Mouse (Mus musculus) heart, embryonic 14.5 days (tissue): ENCODE measurements around the gene Vps16. TPM values are rescaled to one million over a fixed set of nuclear protein-coding genes. Genes with fewer than 3 reads are reported as not detected.

ENCODE experiments used
- ATAC-seq: fragments of 200-750 bp; cut with Nextera tagmentation; 2 replicates; pipeline ENCODE4 v1.8.0; 2017; ENCODE audit warnings: low read depth, moderate TSS enrichment; ENCODE audit not compliant: insufficient number of reproducible peaks, insufficient read depth, low FRiP score
- H3K27ac ChIP-seq, 2 experiments: fragments of 200-500 bp in 1 of 2; fragments of 300-500 bp in 1 of 2; sonication (generic) in 1 of 2; replicated peaks in 1 of 2; 2 replicates each; pipeline ENCODE4 v1.5.1; 2012 to 2014; ENCODE audit warnings: low read depth in 2 of 2, low read length in 2 of 2, control low read depth in 1 of 2, mild to moderate bottlenecking in 1 of 2, mixed read lengths in 1 of 2; ENCODE audit not compliant: control insufficient read depth in 1 of 2, insufficient read depth in 1 of 2
- H3K27me3 ChIP-seq: fragments of 300-500 bp; sonication (generic); 2 replicates; pipeline ENCODE4 v1.6.1; 2014; ENCODE audit warnings: mild to moderate bottlenecking, low read length, control low read depth; ENCODE audit not compliant: control insufficient read depth, insufficient read depth
- H3K36me3 ChIP-seq: fragments of 300-500 bp; sonication (generic); 2 replicates; pipeline ENCODE4 v1.6.1; 2014; ENCODE audit warnings: mild to moderate bottlenecking, control low read depth, low read length, mixed read lengths; ENCODE audit not compliant: control insufficient read depth, insufficient read depth
- H3K4me1 ChIP-seq, 2 experiments: fragments of 200-500 bp in 1 of 2; fragments of 300-500 bp in 1 of 2; sonication (generic) in 1 of 2; 2 replicates each; pipeline ENCODE4 v1.6.1; 2012 to 2014; ENCODE audit warnings: low read length in 2 of 2, control low read depth in 1 of 2, mixed read lengths in 1 of 2; ENCODE audit not compliant: control insufficient read depth in 2 of 2, insufficient read depth in 2 of 2
- H3K4me2 ChIP-seq: fragments of 300-500 bp; sonication (generic); 2 replicates; pipeline ENCODE4 v1.6.1; 2014; ENCODE audit warnings: mild to moderate bottlenecking, low read length
- H3K4me3 ChIP-seq, 2 experiments: fragments of 200-500 bp in 1 of 2; fragments of 300-500 bp in 1 of 2; sonication (generic) in 1 of 2; 2 replicates each; pipeline ENCODE4 v1.5.1; 2012 to 2014; ENCODE audit warnings: low read length in 2 of 2, mild to moderate bottlenecking in 2 of 2, control low read depth in 1 of 2, low read depth in 1 of 2, moderate library complexity in 1 of 2; ENCODE audit not compliant: control insufficient read depth in 1 of 2, insufficient read depth in 1 of 2
- H3K9ac ChIP-seq: fragments of 300-500 bp; sonication (generic); 2 replicates; pipeline ENCODE4 v1.6.1; 2014; ENCODE audit warnings: mild to moderate bottlenecking, low read length
- H3K9me3 ChIP-seq: fragments of 300-500 bp; sonication (generic); 2 replicates; pipeline ENCODE4 v1.6.1; 2016; ENCODE audit warnings: low read length, control low read depth; ENCODE audit not compliant: control insufficient read depth
- WGBS: fragments of 180-500 bp; shearing (Covaris S2); extraction: QIAGEN DNeasy Blood & Tissue Kit; methylation state at CpG from one replicate; pipeline ENCODE4 v1.1.7; 2014; 5-methylcytosine and 5-hydroxymethylcytosine counted together
- polyA plus RNA-seq: library from polyadenylated mRNA; unstranded; fragments of >200 nt; fragmentation: Nextera tagmentation; extraction: Ambion mirVana; gene quantifications from 2 replicates; pipeline ENCODE4 v1.2.1, GENCODE M21; 2014

Gene Vps16
- polyA plus RNA-seq, 1 experiment from 2014 or later, result 43.8 TPM

GRCm38 (mm10) chr2:130392836-130393235 is 31.3 kb upstream of the Vps16 start:
- Histone ChIP-seq H3K36me3 (0 out of 2 replicates have a peak, but pooled peaks cover 11% of the 10 kb centered on the region), H3K4me2 (no peak overlapping the region), H3K4me1 (peaks cover 2 to 7% of the 10 kb centered on the region in 2 experiments; a peak in 2 of 4 replicates), H3K27ac (no peak overlapping the region), H3K4me3 (no peak overlapping the region), H3K9me3 (no peaks in the 10 kb centered on the region), H3K27me3 (0 out of 2 replicates have a peak, but pooled peaks cover 5% of the 10 kb centered on the region), H3K9ac (no peak overlapping the region)
- no peak for ATAC-seq
- 86% methylated on average over 3 of the region's 3 CpGs for WGBS

- 85% methylated on average over 11 of the region's 11 CpGs for WGBS
- Histone ChIP-seq H3K9ac (no peak overlapping the region), H3K27ac (no peak overlapping the region), H3K36me3 (0 out of 2 replicates have a peak, but pooled peaks cover 11% of the 10 kb centered on the region), H3K4me2 (no peak overlapping the region), H3K27me3 (0 out of 2 replicates have a peak, but pooled peaks cover 14% of the 10 kb centered on the region), H3K4me3 (no peak overlapping the region), H3K9me3 (no peaks in the 10 kb centered on the region), H3K4me1 (peaks cover 6 to 7% of the 10 kb centered on the region in 2 experiments; a peak in 2 of 4 replicates)
- no peak for ATAC-seq
Measured at GRCm38 (mm10) chr2:130395696-130396095, 28.4 kb upstream of the Vps16 start.

GRCm38 (mm10) chr2:130397186-130397985 is 26.8 kb upstream of the Vps16 start, which contains the start of gene Cpxm1:
Gene Cpxm1 (minus strand): TSS chr2:130397574.
- H3K4me3 ChIP-seq, result peak within 1 kb of the TSS; percentile 65 to 69
- H3K27ac ChIP-seq, result peak within 1 kb of the TSS in 1 of 2 experiments; percentile 33; a peak in 1 of 4 replicates
- 0 out of 2 replicates have a peak, but pooled peaks cover 11% of the 10 kb centered on the region for H3K36me3 ChIP-seq
- under 1% methylated on average over 43 of the region's 53 CpGs for WGBS
- H3K27me3 ChIP-seq, result 0 out of 2 replicates have a peak, but pooled peaks cover 14% of the 10 kb centered on the region
- no peaks in the 10 kb centered on the region for H3K9me3 ChIP-seq
- H3K4me1 ChIP-seq, result peaks cover 6 to 7% of the 10 kb centered on the region in 2 experiments; a peak in 2 of 4 replicates
- H3K4me2 ChIP-seq, result peak within 1 kb of the TSS; percentile 97
- H3K9ac ChIP-seq, result peak within 1 kb of the TSS; percentile 78
- ATAC-seq, result peak; percentile 65

GRCm38 (mm10) chr2:130398091-130398490 is 26.0 kb upstream of the Vps16 start:
- WGBS, result 9% methylated on average over 14 of the region's 14 CpGs
- peak overlapping the region; percentile 65 to 69 for H3K4me3 ChIP-seq
- H3K27me3 ChIP-seq, result 0 out of 2 replicates have a peak, but pooled peaks cover 14% of the 10 kb centered on the region
- H3K4me1 ChIP-seq, result peaks cover 6 to 7% of the 10 kb centered on the region in 2 experiments; a peak in 2 of 4 replicates
- H3K4me2 ChIP-seq, result peak overlapping the region; percentile 97
- ATAC-seq, result no peak
- H3K9me3 ChIP-seq, result no peaks in the 10 kb centered on the region
- peak overlapping the region; percentile 78; the same call in 1 of the 2 replicates for H3K9ac ChIP-seq
- no peak overlapping the region for H3K27ac ChIP-seq
- 0 out of 2 replicates have a peak, but pooled peaks cover 7% of the 10 kb centered on the region for H3K36me3 ChIP-seq

GRCm38 (mm10) chr2:130400046-130400445 is 24.1 kb upstream of the Vps16 start:
- Histone ChIP-seq H3K9me3 (no peaks in the 10 kb centered on the region), H3K4me1 (peaks cover 6 to 7% of the 10 kb centered on the region in 2 experiments; a peak in 2 of 4 replicates), H3K36me3 (no peaks in the 10 kb centered on the region), H3K27me3 (0 out of 2 replicates have a peak, but pooled peaks cover 14% of the 10 kb centered on the region), H3K4me2 (no peak overlapping the region), H3K27ac (no peak overlapping the region), H3K9ac (no peak overlapping the region), H3K4me3 (no peak overlapping the region)
- 88% methylated on average over 1 of the region's 1 CpGs for WGBS
- ATAC-seq, result no peak

- no peaks in the 10 kb centered on the region for H3K9me3 ChIP-seq
- peaks cover 4 to 6% of the 10 kb centered on the region in 2 experiments; a peak in 2 of 4 replicates for H3K4me1 ChIP-seq
- H3K9ac ChIP-seq, result no peak overlapping the region
- 64% methylated on average over 4 of the region's 4 CpGs for WGBS
- H3K4me3 ChIP-seq, result no peak overlapping the region
- H3K4me2 ChIP-seq, result no peak overlapping the region
- H3K36me3 ChIP-seq, result no peaks in the 10 kb centered on the region
- 0 out of 2 replicates have a peak, but pooled peaks cover 9% of the 10 kb centered on the region for H3K27me3 ChIP-seq
- ATAC-seq, result no peak
- H3K27ac ChIP-seq, result no peak overlapping the region
Measured at GRCm38 (mm10) chr2:130401891-130402290, 22.2 kb upstream of the Vps16 start.

GRCm38 (mm10) chr2:130404939-130405338 is 19.2 kb upstream of the Vps16 start, which contains the start of the genes Gm28372 and 1700020A23Rik:
Gene Gm28372 (plus strand): TSS chr2:130405239.
Gene 1700020A23Rik (plus strand): TSS chr2:130405259.
- 85% methylated on average over 1 of the region's 1 CpGs for whole genome bisulfite sequencing
- H3K27me3 ChIP-seq, result no peaks in the 10 kb centered on the region

More at GRCm38 (mm10) chr2:130404939-130405338, 19.2 kb upstream of the Vps16 start, which contains the start of the genes Gm28372 and 1700020A23Rik:
- no peak within 1 kb of the TSS for H3K4me3 ChIP-seq
- no peaks in the 10 kb centered on the region for H3K9me3 ChIP-seq
- no peak for ATAC-seq
- H3K36me3 ChIP-seq, result no peaks in the 10 kb centered on the region
- no peak within 1 kb of the TSS for H3K4me2 ChIP-seq
- no peaks in the 10 kb centered on the region for H3K4me1 ChIP-seq
- no peak within 1 kb of the TSS for H3K27ac ChIP-seq
- H3K9ac ChIP-seq, result no peak within 1 kb of the TSS
